Mouse (Mus musculus) hindbrain, embryonic 14.5 days (tissue): Measurements from ENCODE around the gene Fh1. TPM values are rescaled to one million over a fixed set of nuclear protein-coding genes. Genes with fewer than 3 reads are reported as not detected.

Experiments used
- ATAC-seq: fragments of 200-750 bp; cut with Nextera tagmentation; 2 replicates; pipeline ENCODE4 v1.8.0; 2017; ENCODE audit warnings: moderate number of reproducible peaks, mild to moderate bottlenecking, moderate TSS enrichment, moderate library complexity; ENCODE audit not compliant: low FRiP score
- DNase-seq: peaks from one replicate; pipeline ENCODE4 v3.0.0-alpha.2; 2015; ENCODE audit warnings: low spot score
- H3K27ac ChIP-seq: fragments of 300-500 bp; sonication (generic); 2 replicates; pipeline ENCODE4 v1.5.1; 2014; ENCODE audit warnings: mild to moderate bottlenecking, moderate library complexity
- H3K27me3 ChIP-seq: fragments of 300-500 bp; sonication (generic); 2 replicates; pipeline ENCODE4 v1.6.1; 2014; ENCODE audit warnings: mild to moderate bottlenecking, low read length, mixed read lengths; ENCODE audit not compliant: control insufficient read depth, insufficient read depth
- H3K36me3 ChIP-seq: fragments of 300-500 bp; sonication (generic); replicated peaks from 2 replicates; pipeline ENCODE4 v1.6.1; 2014; ENCODE audit not compliant: control insufficient read depth, insufficient read depth
- H3K4me1 ChIP-seq: fragments of 300-500 bp; sonication (generic); replicated peaks from 2 replicates; pipeline ENCODE4 v1.6.1; 2014; ENCODE audit warnings: antibody characterized with exemption, low read length, mixed read lengths; ENCODE audit not compliant: control insufficient read depth, insufficient read depth
- H3K4me2 ChIP-seq: fragments of 300-500 bp; sonication (generic); replicated peaks from 2 replicates; pipeline ENCODE4 v1.6.1; 2014; ENCODE audit warnings: mild to moderate bottlenecking, moderate library complexity
- H3K4me3 ChIP-seq: fragments of 300-500 bp; sonication (generic); replicated peaks from 2 replicates; pipeline ENCODE4 v1.5.1; 2014; ENCODE audit warnings: mild to moderate bottlenecking, low read length
- H3K9ac ChIP-seq: fragments of 300-500 bp; sonication (generic); 2 replicates; pipeline ENCODE4 v1.6.1; 2014
- H3K9me3 ChIP-seq: fragments of 300-500 bp; sonication (generic); 2 replicates; pipeline ENCODE4 v1.6.1; 2016; ENCODE audit warnings: low read length; ENCODE audit not compliant: control insufficient read depth
- WGBS: fragments of 180-500 bp; shearing (Covaris S2); extraction: QIAGEN DNeasy Blood & Tissue Kit; methylation state at CpG from one replicate; pipeline ENCODE4 v1.1.7; 2014; 5-methylcytosine and 5-hydroxymethylcytosine counted together
- polyA plus RNA-seq: library from polyadenylated mRNA; unstranded; fragments of >200 nt; fragmentation: Nextera tagmentation; extraction: Ambion mirVana; gene quantifications from 2 replicates; pipeline ENCODE4 v1.2.1, GENCODE M21; 2014

Fh1 gene
- polyA plus RNA-seq, 1 experiment from 2014 or later = 114 TPM

GRCm38 (mm10) chr1:175646952-175647351 lies 21.5 kb upstream of the Fh1 start:
- H3K9me3 ChIP-seq = no peaks in the 10 kb centered on the region
- ATAC-seq (no peak), DNase-seq (no peak)
- no peaks in the 10 kb centered on the region for H3K4me1 ChIP-seq
- no peak overlapping the region for H3K4me2 ChIP-seq
- no peaks in the 10 kb centered on the region for H3K36me3 ChIP-seq
- no peaks in the 10 kb centered on the region for H3K27me3 ChIP-seq
- WGBS = 82% methylated on average over 9 of the region's 9 CpGs
- H3K9ac ChIP-seq = no peak overlapping the region
- no peak overlapping the region for H3K4me3 ChIP-seq
- no peak overlapping the region for H3K27ac ChIP-seq

GRCm38 (mm10) chr1:175643496-175644265 lies 18.2 kb upstream of the Fh1 start:
- ATAC-seq (no peak), DNase-seq (no peak)
- 85% methylated on average over 5 of the region's 5 CpGs for WGBS
- Histone ChIP-seq H3K4me1 (no peaks in the 10 kb centered on the region), H3K4me2 (no peak overlapping the region), H3K36me3 (no peaks in the 10 kb centered on the region), H3K4me3 (no peak overlapping the region), H3K27me3 (no peaks in the 10 kb centered on the region), H3K27ac (no peak overlapping the region), H3K9me3 (no peaks in the 10 kb centered on the region), H3K9ac (no peak overlapping the region)

GRCm38 (mm10) chr1:175640435-175641150 lies 15.2 kb upstream of the Fh1 start:
- no peak overlapping the region for H3K4me2 ChIP-seq
- no peak overlapping the region for H3K4me3 ChIP-seq
- no peak for ATAC-seq
- DNase-seq = no peak
- H3K27me3 ChIP-seq = no peaks in the 10 kb centered on the region
- no peaks in the 10 kb centered on the region for H3K4me1 ChIP-seq
- H3K27ac ChIP-seq = no peak overlapping the region
- no peaks in the 10 kb centered on the region for H3K36me3 ChIP-seq
- no peaks in the 10 kb centered on the region for H3K9me3 ChIP-seq
- WGBS = 86% methylated on average over 6 of the region's 6 CpGs
- no peak overlapping the region for H3K9ac ChIP-seq

- Histone ChIP-seq H3K36me3 (no peaks in the 10 kb centered on the region), H3K27ac (no peak overlapping the region), H3K9ac (no peak overlapping the region), H3K4me2 (no peak overlapping the region), H3K27me3 (no peaks in the 10 kb centered on the region), H3K9me3 (no peaks in the 10 kb centered on the region), H3K4me1 (no peaks in the 10 kb centered on the region), H3K4me3 (no peak overlapping the region)
- ATAC-seq = no peak
- 82% methylated on average over 7 of the region's 7 CpGs for WGBS
- no peak for DNase-seq
These were observed 13.6 kb upstream of the Fh1 start for GRCm38 (mm10) chr1:175639072-175639471.

- DNase-seq (no peak), ATAC-seq (no peak)
- H3K4me1 ChIP-seq = no peaks in the 10 kb centered on the region
- no peak overlapping the region for H3K9ac ChIP-seq
- H3K4me2 ChIP-seq = no peak overlapping the region
- no peaks in the 10 kb centered on the region for H3K9me3 ChIP-seq
- no peaks in the 10 kb centered on the region for H3K27me3 ChIP-seq
- no peak overlapping the region for H3K4me3 ChIP-seq
- no peaks in the 10 kb centered on the region for H3K36me3 ChIP-seq
- WGBS = 81% methylated on average over 7 of the region's 7 CpGs
- no peak overlapping the region for H3K27ac ChIP-seq
These were observed 12.2 kb upstream of the Fh1 start for GRCm38 (mm10) chr1:175637677-175638076.

GRCm38 (mm10) chr1:175632470-175632869 lies 7.0 kb upstream of the Fh1 start:
- Histone ChIP-seq H3K4me1 (no peaks in the 10 kb centered on the region), H3K27me3 (no peaks in the 10 kb centered on the region), H3K9me3 (no peaks in the 10 kb centered on the region), H3K27ac (no peak overlapping the region), H3K4me3 (no peak overlapping the region), H3K9ac (no peak overlapping the region), H3K4me2 (no peak overlapping the region), H3K36me3 (no peaks in the 10 kb centered on the region)
- WGBS = 96% methylated on average over 14 of the region's 14 CpGs
- ATAC-seq (no peak), DNase-seq (no peak)

- no peaks in the 10 kb centered on the region for H3K9me3 ChIP-seq
- WGBS = 86% methylated on average over 10 of the region's 10 CpGs
These were observed 6.3 kb upstream of the Fh1 start for GRCm38 (mm10) chr1:175631721-175632221.

GRCm38 (mm10) chr1:175631080-175631479 lies 5.6 kb upstream of the Fh1 start:
- Histone ChIP-seq H3K36me3 (no peaks in the 10 kb centered on the region), H3K9ac (no peak overlapping the region), H3K4me3 (no peak overlapping the region), H3K4me2 (no peak overlapping the region), H3K27ac (no peak overlapping the region), H3K4me1 (no peaks in the 10 kb centered on the region), H3K27me3 (no peaks in the 10 kb centered on the region), H3K9me3 (no peaks in the 10 kb centered on the region)
- WGBS = 86% methylated on average over 3 of the region's 3 CpGs
- DNase-seq (no peak), ATAC-seq (no peak)

More at GRCm38 (mm10) chr1:175631721-175632221, 6.3 kb upstream of the Fh1 start:
- ATAC-seq = no peak
- Histone ChIP-seq H3K27ac (no peak overlapping the region), H3K4me2 (no peak overlapping the region), H3K4me1 (no peaks in the 10 kb centered on the region), H3K9ac (no peak overlapping the region), H3K4me3 (no peak overlapping the region), H3K27me3 (no peaks in the 10 kb centered on the region), H3K36me3 (no peaks in the 10 kb centered on the region)
- DNase-seq = no peak

GRCm38 (mm10) chr1:175630345-175630744 lies 4.9 kb upstream of the Fh1 start:
- Histone ChIP-seq H3K4me3 (no peak overlapping the region), H3K4me1 (no peaks in the 10 kb centered on the region)

More at GRCm38 (mm10) chr1:175630345-175630744, 4.9 kb upstream of the Fh1 start:
- 90% methylated on average over 5 of the region's 5 CpGs for WGBS
- Histone ChIP-seq H3K9ac (no peak overlapping the region), H3K36me3 (no peaks in the 10 kb centered on the region), H3K27ac (no peak overlapping the region), H3K27me3 (no peaks in the 10 kb centered on the region), H3K9me3 (no peaks in the 10 kb centered on the region), H3K4me2 (no peak overlapping the region)
- DNase-seq = no peak
- ATAC-seq = no peak
